Mouse (Mus musculus) Muller cell, postnatal 12 days (primary cell): ENCODE data around the gene Serpina16.
"Not testable (repeated sequence)": the region's sequence is repeated elsewhere in the genome, so short reads cannot be mapped to it uniquely, and the experiment has no call there.

Experiments
- DNase-seq: peaks from one replicate; pipeline ENCODE4 v3.0.0-alpha.2; 2015; ENCODE audit errors: inconsistent ontology term

The Serpina16 gene

GRCm38 (mm10) chr12:103676039-103676438 is at the start of gene Serpina16:
TSS of gene Serpina16 (minus strand) at chr12:103676139.
- no peak for DNase-seq

- no peak for DNase-seq
Observed at GRCm38 (mm10) chr12:103711537-103711936, 35.6 kb upstream of the Serpina16 start.

GRCm38 (mm10) chr12:103710405-103710804 is 34.5 kb upstream of the Serpina16 start:
- DNase-seq: no peak

GRCm38 (mm10) chr12:103706113-103706512 is 30.2 kb upstream of the Serpina16 start:
- no peak for DNase-seq

GRCm38 (mm10) chr12:103705547-103705946 is 29.6 kb upstream of the Serpina16 start:
- no peak for DNase-seq

GRCm38 (mm10) chr12:103700144-103700750 is 24.3 kb upstream of the Serpina16 start:
- peak; percentile 43 for DNase-seq

GRCm38 (mm10) chr12:103695429-103695828 is 19.5 kb upstream of the Serpina16 start, which contains the start of gene Serpina1f:
TSS of gene Serpina1f (minus strand) at chr12:103695529.
- DNase-seq: no peak

GRCm38 (mm10) chr12:103688221-103688814 is 12.4 kb upstream of the Serpina16 start:
- no peak for DNase-seq

- no peak for DNase-seq
Observed at GRCm38 (mm10) chr12:103687021-103687420, 11.1 kb upstream of the Serpina16 start.

GRCm38 (mm10) chr12:103686050-103686449 is 10.1 kb upstream of the Serpina16 start:
- no peak for DNase-seq

- no peak for DNase-seq
Observed at GRCm38 (mm10) chr12:103685386-103685785, 9.4 kb upstream of the Serpina16 start.

GRCm38 (mm10) chr12:103683775-103684174 is 7.8 kb upstream of the Serpina16 start:
- peak; percentile 52 for DNase-seq

GRCm38 (mm10) chr12:103681739-103682138 is 5.8 kb upstream of the Serpina16 start:
- DNase-seq: no peak

GRCm38 (mm10) chr12:103681169-103681568 is 5.2 kb upstream of the Serpina16 start:
- no peak for DNase-seq

- DNase-seq: not testable (repeated sequence)
Observed at GRCm38 (mm10) chr12:103679853-103680252, 3.9 kb upstream of the Serpina16 start.

- DNase-seq: no peak
Observed at GRCm38 (mm10) chr12:103673179-103673578, 2.8 kb downstream of the Serpina16 start.

GRCm38 (mm10) chr12:103671483-103671882 is 4.5 kb downstream of the Serpina16 start:
- DNase-seq: no peak

- no peak for DNase-seq
Observed at GRCm38 (mm10) chr12:103670964-103671363, 5.0 kb downstream of the Serpina16 start.

- no peak for DNase-seq
Observed at GRCm38 (mm10) chr12:103670344-103670743, 5.6 kb downstream of the Serpina16 start.

- DNase-seq: no peak
Observed at GRCm38 (mm10) chr12:103665286-103665685, 10.7 kb downstream of the Serpina16 start.

- not testable (repeated sequence) for DNase-seq
Observed at GRCm38 (mm10) chr12:103662053-103662452, 13.9 kb downstream of the Serpina16 start.

- DNase-seq: no peak
Observed at GRCm38 (mm10) chr12:103660076-103660475, 15.9 kb downstream of the Serpina16 start.

- DNase-seq: no peak
Observed at GRCm38 (mm10) chr12:103659171-103659570, 16.8 kb downstream of the Serpina16 start.
